Mouse (Mus musculus): ENCODE data around the gene Cntn1. TPM values are rescaled to one million over a fixed set of nuclear protein-coding genes. Genes with fewer than 3 reads are reported as not detected.

Cntn1 gene
- total RNA-seq, 2 experiments from 2014 or later: 3.8 to 4.6 TPM

- DNase-seq (ENCODE audit: low spot score in 2 of 2): no peak
Measured at GRCm38 (mm10) chr15:92132936-92133335, 82.0 kb downstream of the Cntn1 start.

DNA sequence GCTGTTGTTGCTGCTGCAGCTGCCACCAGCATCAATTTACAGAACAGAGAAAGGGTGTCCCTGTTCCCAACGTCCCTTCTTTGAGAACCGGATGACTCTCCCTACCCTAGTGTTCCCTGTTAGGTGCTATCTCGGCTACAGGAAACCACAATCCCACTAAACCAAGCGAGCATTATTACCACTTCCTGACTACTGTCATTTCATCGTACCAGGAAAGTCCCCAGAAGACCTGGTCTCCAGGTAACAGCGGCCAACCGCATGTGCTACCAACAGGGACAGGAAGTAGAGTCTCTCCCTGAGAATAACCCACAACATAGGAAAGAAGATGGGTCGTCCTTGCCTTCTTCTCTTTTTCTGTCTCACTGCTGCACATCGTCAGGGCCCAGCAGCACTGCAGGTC is 83.3 kb downstream of the Cntn1 start:
- DNase-seq (ENCODE audit: low spot score in 2 of 2): no peak

GRCm38 (mm10) chr15:92137026-92137425 is 86.1 kb downstream of the Cntn1 start:
- no peak for DNase-seq (ENCODE audit: low spot score in 2 of 2)

GRCm38 (mm10) chr15:92141972-92142371 is 91.0 kb downstream of the Cntn1 start:
- DNase-seq (ENCODE audit: low spot score in 2 of 2): no peak

- no peak for DNase-seq (ENCODE audit: low spot score in 2 of 2)
Measured at GRCm38 (mm10) chr15:92154921-92155320, 104.0 kb downstream of the Cntn1 start.

DNA sequence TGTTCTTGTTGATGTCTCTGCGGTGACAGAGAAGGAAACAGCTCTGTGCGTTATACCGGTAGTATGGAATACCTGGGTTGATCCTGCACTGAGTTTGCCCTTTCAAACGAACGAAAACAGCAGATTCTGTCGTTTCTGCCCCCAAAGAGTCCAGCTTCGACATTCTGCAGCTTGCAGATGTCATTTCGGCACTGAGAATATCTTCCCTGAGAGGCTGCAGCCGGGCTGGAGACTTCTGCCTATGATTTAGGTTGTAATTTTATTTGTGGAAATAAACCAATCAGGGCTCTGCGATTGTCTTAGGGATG is 109.8 kb downstream of the Cntn1 start:
- no peak for DNase-seq (ENCODE audit: low spot score in 2 of 2)

DNA sequence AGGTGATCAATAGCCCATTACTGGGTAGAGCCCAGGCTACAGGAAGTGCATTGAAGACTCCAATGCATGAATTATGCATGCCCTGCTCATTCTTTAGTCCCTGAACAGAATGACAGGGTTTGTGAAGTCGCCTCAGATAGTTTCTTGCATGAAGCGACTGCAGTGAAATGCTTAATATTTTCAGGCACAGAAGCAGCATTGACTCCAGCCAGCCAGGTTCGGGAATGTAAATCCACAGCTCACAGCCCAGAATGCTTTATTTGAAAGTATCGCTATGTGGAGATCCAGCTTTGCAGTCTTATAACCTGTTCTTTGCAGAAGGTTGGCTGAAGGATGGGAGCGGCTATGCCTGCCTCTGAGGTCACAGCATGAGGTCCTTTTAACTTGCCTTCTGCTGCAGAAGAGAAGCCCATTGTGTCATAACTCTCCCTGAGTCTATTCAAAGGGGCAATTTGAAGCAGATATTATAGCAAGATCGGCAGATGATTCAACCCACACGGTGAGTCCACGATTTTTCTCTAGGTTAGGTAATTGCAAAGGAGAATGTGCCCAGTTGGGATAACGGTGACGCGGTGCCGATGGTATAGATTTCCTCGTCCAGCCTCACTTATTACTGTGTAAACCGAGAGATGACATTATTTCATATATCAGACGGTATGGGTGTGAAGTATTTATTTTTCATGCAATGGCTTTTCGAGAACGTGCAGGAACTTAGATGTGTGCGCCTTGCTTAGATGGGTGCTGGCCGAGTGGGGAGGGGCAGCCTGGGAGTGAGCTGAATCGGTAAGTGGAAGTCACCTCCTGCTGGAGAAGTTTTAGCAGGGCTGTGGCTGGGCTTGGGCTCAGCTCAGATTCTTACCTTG is 110.4 kb downstream of the Cntn1 start:
- no peak for DNase-seq (ENCODE audit: low spot score in 2 of 2)

- no peak for DNase-seq (ENCODE audit: low spot score in 2 of 2)
Measured at GRCm38 (mm10) chr15:92162835-92163234, 111.9 kb downstream of the Cntn1 start.

DNA sequence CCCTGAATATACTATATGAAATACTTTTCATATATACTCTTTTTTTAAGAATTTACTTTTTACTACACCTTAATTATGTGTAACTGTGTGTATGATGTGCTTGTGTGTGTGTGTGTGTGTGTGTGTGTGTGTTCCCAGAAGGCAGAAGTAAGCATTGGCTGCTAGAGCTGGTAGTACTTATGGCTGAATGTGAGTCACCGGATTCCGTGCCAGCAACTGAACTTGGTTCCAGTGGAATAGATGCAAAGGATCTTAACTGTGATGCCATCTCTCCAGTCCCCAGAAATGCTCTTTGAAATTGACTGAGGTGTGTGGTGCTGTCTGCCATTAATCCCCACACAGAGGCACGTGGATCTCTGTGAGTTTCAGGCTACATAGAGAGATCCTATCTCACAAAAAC is 113.2 kb downstream of the Cntn1 start:
- DNase-seq (ENCODE audit: low spot score in 2 of 2): no peak

DNA sequence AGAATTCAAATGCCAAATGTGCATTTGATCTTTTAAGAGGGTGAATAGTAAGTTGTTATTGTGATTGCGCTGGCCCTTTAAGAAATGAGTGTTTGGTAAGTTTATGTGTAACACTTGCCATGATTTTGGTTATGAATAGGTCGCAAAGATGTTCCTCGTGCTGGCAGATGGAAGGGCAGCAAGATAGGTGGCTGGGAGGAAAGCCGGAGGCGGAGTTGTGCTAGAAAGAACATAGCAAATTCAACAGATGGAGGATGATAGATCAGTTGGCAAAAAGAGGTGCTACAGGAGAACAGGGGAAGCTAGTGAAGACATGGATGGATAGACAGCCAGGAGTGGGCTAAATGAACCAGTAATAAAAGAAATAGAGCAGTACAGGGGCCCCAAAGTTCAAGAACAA is 115.3 kb downstream of the Cntn1 start:
- DNase-seq (ENCODE audit: low spot score in 2 of 2): no peak

- no peak for DNase-seq (ENCODE audit: low spot score in 2 of 2)
Measured at GRCm38 (mm10) chr15:92175739-92176138, 124.8 kb downstream of the Cntn1 start.

- no peak for DNase-seq (ENCODE audit: low spot score in 2 of 2)
Measured at GRCm38 (mm10) chr15:92177413-92177812, 126.4 kb downstream of the Cntn1 start.

- DNase-seq (ENCODE audit: low spot score in 2 of 2): no peak
Measured at GRCm38 (mm10) chr15:92185484-92185883, 134.5 kb downstream of the Cntn1 start.

GRCm38 (mm10) chr15:92190000-92190399 is 139.0 kb downstream of the Cntn1 start:
- DNase-seq (ENCODE audit: low spot score in 2 of 2): peak; percentile 17 to 25

GRCm38 (mm10) chr15:92200326-92200985 is 149.5 kb downstream of the Cntn1 start:
- no peak for DNase-seq (ENCODE audit: low spot score in 2 of 2)

DNA sequence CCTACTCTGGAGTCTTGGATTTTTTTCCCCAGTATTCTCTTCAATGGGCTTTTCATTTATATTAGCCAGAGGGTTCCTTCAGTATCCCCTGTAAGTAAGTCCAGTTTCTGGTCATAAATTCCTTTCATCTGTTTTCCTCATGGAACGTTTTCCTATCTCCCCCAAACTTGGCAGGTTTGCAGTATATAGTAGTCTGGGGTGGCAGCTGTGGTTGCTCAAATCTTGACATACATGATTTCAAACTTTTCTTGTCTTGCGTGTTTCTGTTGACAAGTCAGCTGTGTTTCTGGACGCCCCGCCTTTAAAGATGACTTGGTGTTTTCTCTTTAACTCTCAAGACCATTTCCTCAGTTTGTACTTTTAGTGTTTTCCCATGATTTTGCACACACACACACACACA is 155.7 kb downstream of the Cntn1 start:
- DNase-seq (ENCODE audit: low spot score in 2 of 2): no peak

DNA sequence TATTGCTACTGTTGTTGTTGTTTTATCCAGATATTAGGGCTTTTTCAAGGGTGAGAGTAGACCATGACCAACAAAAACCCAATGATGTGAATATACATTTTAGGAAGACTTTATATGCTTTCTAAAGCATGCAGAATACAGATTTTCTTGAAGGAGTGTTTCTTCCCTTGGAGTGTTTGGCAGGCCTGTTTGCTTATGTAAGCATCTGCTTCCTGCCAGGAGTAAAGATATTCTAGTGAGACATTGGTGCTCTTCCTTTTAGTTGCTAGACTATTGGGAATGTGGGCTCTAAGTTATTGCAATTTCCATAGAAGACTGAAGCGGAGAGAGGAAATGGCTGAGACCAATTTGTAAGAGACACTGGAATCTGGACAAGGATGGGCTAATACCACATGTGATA is 158.8 kb downstream of the Cntn1 start:
- DNase-seq (ENCODE audit: low spot score in 2 of 2): no peak

DNA sequence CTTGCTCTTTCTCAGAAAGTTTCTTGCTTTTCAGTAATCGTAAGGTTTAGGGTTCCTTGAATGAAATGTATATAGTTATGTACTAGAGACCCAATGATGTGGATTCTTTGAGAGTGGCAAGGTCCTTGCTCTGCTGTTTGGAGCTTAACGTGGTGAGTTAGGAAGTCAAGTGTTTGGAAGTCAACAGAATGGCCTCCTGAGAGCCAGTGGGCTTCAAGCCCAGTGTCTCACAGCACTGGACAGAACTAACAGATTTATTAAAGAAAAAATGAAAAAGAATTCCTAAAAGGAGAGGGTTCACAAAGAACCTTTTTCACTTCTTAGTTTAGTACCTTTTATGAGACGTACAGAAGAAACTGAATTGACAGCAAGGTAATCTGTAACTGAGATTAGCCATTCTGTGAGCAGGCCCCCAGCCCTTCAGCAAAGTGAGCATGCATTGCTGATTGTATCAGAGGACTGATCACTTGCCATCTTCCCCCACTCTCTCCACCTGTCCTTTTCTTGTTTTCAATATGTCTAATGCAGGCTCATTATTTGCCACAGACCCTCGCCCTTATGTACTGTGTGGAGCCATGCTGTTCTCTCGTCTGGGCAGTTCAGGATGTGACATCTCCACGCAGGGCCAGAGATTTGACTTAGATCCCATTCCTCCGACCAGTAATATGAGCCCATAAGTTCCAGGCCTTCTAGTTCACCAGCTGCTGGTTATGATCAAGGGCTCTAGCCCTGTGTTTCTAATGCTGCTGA is 159.7 kb downstream of the Cntn1 start:
- no peak for DNase-seq (ENCODE audit: low spot score in 2 of 2)

DNA sequence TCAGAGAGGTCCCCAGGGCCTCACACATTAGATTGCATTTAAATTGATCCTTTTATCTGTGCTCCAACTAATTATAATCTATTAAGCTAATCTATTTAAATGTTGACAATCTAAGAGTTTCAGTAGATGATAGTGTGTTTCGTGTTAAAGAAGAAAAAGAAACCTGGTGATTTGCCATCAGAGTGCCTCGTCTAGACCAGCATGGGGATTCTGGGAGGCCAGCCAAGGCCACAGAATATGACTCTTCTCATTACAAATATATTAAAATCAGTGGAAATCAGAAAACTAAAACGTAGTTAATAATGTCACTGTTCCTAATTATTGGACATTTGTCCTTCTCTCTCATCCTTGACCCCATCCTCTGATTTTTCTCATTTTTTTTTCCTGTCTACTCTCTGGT is 164.9 kb downstream of the Cntn1 start:
- peak in 1 of 2 experiments; percentile 6 for DNase-seq (ENCODE audit: low spot score in 2 of 2)

- DNase-seq (ENCODE audit: low spot score in 2 of 2): no peak
Measured at GRCm38 (mm10) chr15:92221446-92221845, 170.5 kb downstream of the Cntn1 start.

GRCm38 (mm10) chr15:92231386-92231785 is 180.4 kb downstream of the Cntn1 start:
- DNase-seq (ENCODE audit: low spot score in 2 of 2): no peak

DNA sequence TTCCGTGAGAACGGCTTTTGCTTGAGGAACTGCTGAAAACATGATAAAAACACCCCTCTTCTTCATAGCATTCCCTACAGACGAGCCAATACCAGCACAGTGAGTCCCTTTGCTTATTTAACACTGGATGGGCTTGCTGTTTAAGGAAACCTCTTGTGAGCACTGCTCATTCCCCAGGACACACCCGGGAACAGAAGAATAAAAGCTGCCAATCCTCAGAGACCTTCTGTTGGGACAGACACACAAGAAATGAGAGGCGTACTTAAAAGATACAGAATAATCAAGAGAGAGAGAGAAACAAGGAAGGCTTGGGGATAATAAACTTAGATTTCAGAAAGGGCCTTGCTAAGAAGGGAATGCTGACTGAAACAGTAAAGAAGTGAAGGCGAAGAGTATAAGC is 184.9 kb downstream of the Cntn1 start:
- DNase-seq (ENCODE audit: low spot score in 2 of 2): no peak

All from adrenal gland, adult 18-20 months (tissue).